ENCODE assay signal across 8 mouse cellular contexts in genomic region chr7:73537228-73537627, GRCm38 (mm10). TPM values are rescaled to one million over a fixed set of nuclear protein-coding genes. Genes with fewer than 3 reads are reported as not detected.
DNase-seq lines count a peak whose midpoint lies in the region; ATAC-seq and TF ChIP-seq lines count a peak whose summit lies in the region.

No protein-coding gene starts in this region.

- H3K36me3 ChIP-seq in embryonic facial prominence, embryonic 12.5 days: no peaks in the 10 kb centered on the region
- H3K36me3 ChIP-seq in intestine, embryonic 14.5 days (ENCODE audit: control insufficient read depth, insufficient read depth, low read length): peaks cover 19% of the 10 kb centered on the region
- no peaks in the 10 kb centered on the region for H3K36me3 ChIP-seq in midbrain, embryonic 16.5 days (ENCODE audit: control insufficient read depth, insufficient read depth, low read length)

- no peak for DNase-seq in layer of hippocampus, adult 2 months (ENCODE audit: low spot score in 2 of 2)
- no peak for DNase-seq in layer of hippocampus, adult 8-10 months (ENCODE audit: low spot score in 2 of 2)
- no peak for DNase-seq in intestine, embryonic 14.5 days (ENCODE audit: low spot score)
- no peak for DNase-seq in layer of hippocampus, postnatal 25 days (ENCODE audit: extremely low spot score in 1 of 2, low spot score in 1 of 2)
- no peak for DNase-seq in right cerebral cortex, postnatal 4 days
- DNase-seq in kidney, adult 18-20 months: no peak

- TF ChIP-seq CTCF in layer of hippocampus, adult 2 months (conservative IDR thresholded peaks at IDR 0.05): no peak

- no peaks in the 10 kb centered on the region for H3K9me3 ChIP-seq in embryonic facial prominence, embryonic 12.5 days
- no peaks in the 10 kb centered on the region for H3K9me3 ChIP-seq in intestine, embryonic 14.5 days (ENCODE audit: control insufficient read depth, low read length)
- no peaks in the 10 kb centered on the region for H3K9me3 ChIP-seq in midbrain, embryonic 16.5 days (replicated peaks; ENCODE audit: control insufficient read depth, low read length, poor library complexity, severe bottlenecking)

- no peaks in the 10 kb centered on the region for H3K27me3 ChIP-seq in embryonic facial prominence, embryonic 12.5 days
- H3K27me3 ChIP-seq in intestine, embryonic 14.5 days (replicated peaks; ENCODE audit: control insufficient read depth, insufficient read depth, low read length): no peaks in the 10 kb centered on the region
- no peaks in the 10 kb centered on the region for H3K27me3 ChIP-seq in midbrain, embryonic 16.5 days (ENCODE audit: control insufficient read depth, insufficient read depth, low read depth, low read length)

- peak overlapping the region; percentile 69 for H3K4me2 ChIP-seq in embryonic facial prominence, embryonic 12.5 days (replicated peaks)
- peak overlapping the region; percentile 87 for H3K4me2 ChIP-seq in intestine, embryonic 14.5 days (ENCODE audit: low read length)
- peak overlapping the region; percentile 78 for H3K4me2 ChIP-seq in midbrain, embryonic 16.5 days (ENCODE audit: low read length)

- no peak for ATAC-seq in embryonic facial prominence, embryonic 12.5 days (ENCODE audit: insufficient number of reproducible peaks, insufficient read depth, low FRiP score, low TSS enrichment)
- peak; percentile 0; the same call in 1 of the 2 replicates for ATAC-seq in intestine, embryonic 14.5 days (replicated peaks; ENCODE audit: low FRiP score, low TSS enrichment, low read depth)
- peak; percentile 38 for ATAC-seq in midbrain, embryonic 16.5 days

- H3K27ac ChIP-seq in layer of hippocampus, adult 2 months: peak overlapping the region; percentile 93
- H3K27ac ChIP-seq in embryonic facial prominence, embryonic 12.5 days: peak overlapping the region; percentile 96
- peak overlapping the region; percentile 98 for H3K27ac ChIP-seq in intestine, embryonic 14.5 days (ENCODE audit: low read depth)
- peak overlapping the region; percentile 89 for H3K27ac ChIP-seq in midbrain, embryonic 16.5 days (ENCODE audit: low read length)

- H3K9ac ChIP-seq in embryonic facial prominence, embryonic 12.5 days: peak overlapping the region; percentile 48
- peak overlapping the region; percentile 73 for H3K9ac ChIP-seq in intestine, embryonic 14.5 days (ENCODE audit: low read length)
- H3K9ac ChIP-seq in midbrain, embryonic 16.5 days (ENCODE audit: low read depth, low read length): peak overlapping the region; percentile 63

- 20% methylated on average over 10 of the region's 10 CpGs for WGBS in embryonic facial prominence, embryonic 12.5 days
- 15% methylated on average over 10 of the region's 10 CpGs for WGBS in intestine, embryonic 14.5 days
- WGBS in midbrain, embryonic 16.5 days: 17% methylated on average over 10 of the region's 10 CpGs

- H3K4me3 ChIP-seq in layer of hippocampus, adult 2 months: peak overlapping the region; percentile 65
- H3K4me3 ChIP-seq in embryonic facial prominence, embryonic 12.5 days: peak overlapping the region; percentile 45
- peak overlapping the region; percentile 56 for H3K4me3 ChIP-seq in intestine, embryonic 14.5 days (ENCODE audit: low read depth, low read length)
- peak overlapping the region; percentile 50 for H3K4me3 ChIP-seq in midbrain, embryonic 16.5 days (ENCODE audit: low read depth, low read length)

- peaks cover 27% of the 10 kb centered on the region for H3K4me1 ChIP-seq in embryonic facial prominence, embryonic 12.5 days
- H3K4me1 ChIP-seq in intestine, embryonic 14.5 days (replicated peaks; ENCODE audit: control insufficient read depth, insufficient read depth, low read length): peaks cover 31% of the 10 kb centered on the region
- H3K4me1 ChIP-seq in midbrain, embryonic 16.5 days (ENCODE audit: control insufficient read depth, insufficient read depth, low read length): peaks cover 36% of the 10 kb centered on the region

RNA-seq across cellular contexts. Expression of gene Chd2, which starts 4.4 kb away (rescaled TPM):
- 10 to 100 TPM; 57.1 to 58.3 TPM for total RNA-seq in layer of hippocampus, adult 2 months (2021)
- 10 to 100 TPM; 42.5 to 70.6 (median 55.4) TPM for total RNA-seq in layer of hippocampus, adult 8-10 months (2022)
- polyA plus RNA-seq in embryonic facial prominence, embryonic 12.5 days (2016; fragmentation: Nextera tagmentation; extraction: Ambion mirVana): 57.9 and 65.0 TPM in 2 replicates
- 50.5 and 68.2 TPM in 2 replicates for polyA plus RNA-seq in intestine, embryonic 14.5 days (2014; fragmentation: Nextera tagmentation; extraction: Ambion mirVana)
- polyA plus RNA-seq in midbrain, embryonic 16.5 days (2015; fragmentation: Nextera tagmentation; extraction: Ambion mirVana): 44.8 and 49.0 TPM in 2 replicates
- total RNA-seq in layer of hippocampus, postnatal 25 days (2021): 10 to 100 TPM; 44.2 to 53.1 TPM
